In genomic region chr9:57522114-57522860, GRCm38 (mm10) we compare ENCODE assay signal across 10 mouse cellular contexts. TPM values are rescaled to one million over a fixed set of nuclear protein-coding genes. Genes with fewer than 3 reads are reported as not detected.
DNase-seq lines count a peak whose midpoint lies in the region; ATAC-seq and TF ChIP-seq lines count a peak whose summit lies in the region.
"Had no signal": no experiment of that assay in that cellular context is flagged by ENCODE, and none has a peak within 500 bp of the region (broad histone marks: within the 10 kb centered on the region; RNA-seq: fewer than 3 reads in every experiment).

No protein-coding gene starts in this region.

- no peaks in the 10 kb centered on the region for H3K36me3 ChIP-seq in heart, embryonic 12.5 days
- H3K36me3 ChIP-seq in ES-Bruce4 (ENCODE audit: control insufficient read depth, insufficient read depth, low read length, poor library complexity, severe bottlenecking) (peaks cover 5% of the 10 kb centered on the region), macrophage (ENCODE audit: inconsistent target) (no peaks in the 10 kb centered on the region)
- 0 out of 2 replicates have a peak, but pooled peaks cover 6% of the 10 kb centered on the region for H3K36me3 ChIP-seq in heart, postnatal 0 days (replicated peaks; ENCODE audit: control insufficient read depth, insufficient read depth, low read length)

- peak overlapping the region; percentile 92 for H3K4me3 ChIP-seq in heart, embryonic 12.5 days
- peak overlapping the region; percentile 96 for H3K4me3 ChIP-seq in ES-Bruce4 (ENCODE audit: low read depth, low read length)
- H3K4me3 ChIP-seq in heart, postnatal 0 days (ENCODE audit: low read depth, low read length): peak overlapping the region; percentile 100
- peak overlapping the region; percentile 68 for H3K4me3 ChIP-seq in macrophage (ENCODE audit: inconsistent target)

- TF ChIP-seq CTCF in ES-Bruce4 (IDR thresholded peaks at IDR 0.05; ENCODE audit: low read depth, low read length): no peak
- no peak for TF ChIP-seq CTCF in heart, postnatal 0 days (IDR thresholded peaks at IDR 0.05; ENCODE audit: low read depth)

- no peaks in the 10 kb centered on the region for H3K27me3 ChIP-seq in heart, embryonic 12.5 days (replicated peaks)
- no peaks in the 10 kb centered on the region for H3K27me3 ChIP-seq in ES-Bruce4 (ENCODE audit: control insufficient read depth, insufficient read depth, low read length, poor library complexity, severe bottlenecking)
- no peaks in the 10 kb centered on the region for H3K27me3 ChIP-seq in heart, postnatal 0 days (ENCODE audit: control insufficient read depth, insufficient read depth, low read length)
- H3K27me3 ChIP-seq: Patski had no signal

- TF ChIP-seq EP300 in ES-Bruce4 (IDR thresholded peaks at IDR 0.05; ENCODE audit: insufficient read depth, low read depth, low read length): no peak
- no peak for TF ChIP-seq EP300 in heart, postnatal 0 days (IDR thresholded peaks at IDR 0.05; ENCODE audit: low read depth)

- H3K9ac ChIP-seq in heart, embryonic 12.5 days: peak overlapping the region; percentile 97
- peak overlapping the region; percentile 86 for H3K9ac ChIP-seq in ES-Bruce4 (ENCODE audit: low read depth, poor library complexity, severe bottlenecking)
- peak overlapping the region; percentile 100 for H3K9ac ChIP-seq in heart, postnatal 0 days (replicated peaks; ENCODE audit: low read depth, low read length)

- peaks cover 33% of the 10 kb centered on the region for H3K4me1 ChIP-seq in heart, embryonic 12.5 days (replicated peaks)
- peaks cover 3% of the 10 kb centered on the region for H3K4me1 ChIP-seq in ES-Bruce4 (ENCODE audit: control insufficient read depth, insufficient read depth, low read length)
- H3K4me1 ChIP-seq in heart, postnatal 0 days (ENCODE audit: control insufficient read depth, insufficient read depth): peaks cover 38% of the 10 kb centered on the region; the same call in 1 of the 2 replicates

- peaks cover 60% of the 10 kb centered on the region for H3K79me2 ChIP-seq in macrophage (ENCODE audit: inconsistent target)

- no peaks in the 10 kb centered on the region for H3K9me3 ChIP-seq in heart, embryonic 12.5 days (replicated peaks)
- no peaks in the 10 kb centered on the region for H3K9me3 ChIP-seq in ES-Bruce4 (replicated peaks; ENCODE audit: control insufficient read depth, insufficient read depth, low read length, poor library complexity, severe bottlenecking)
- H3K9me3 ChIP-seq in heart, postnatal 0 days (replicated peaks; ENCODE audit: control insufficient read depth, low read length): no peaks in the 10 kb centered on the region

- H3K27ac ChIP-seq in heart, embryonic 12.5 days (ENCODE audit: poor library complexity, severe bottlenecking): peak overlapping the region; percentile 98
- peak overlapping the region; percentile 61 for H3K27ac ChIP-seq in ES-Bruce4 (ENCODE audit: insufficient read depth, low read length)
- peak overlapping the region; percentile 100 for H3K27ac ChIP-seq in heart, postnatal 0 days (ENCODE audit: low read depth)
- H3K27ac ChIP-seq in macrophage: peak overlapping the region; percentile 57

- DNase-seq in heart, postnatal 10 days: no peak
- no peak for DNase-seq in heart, postnatal 0 days (ENCODE audit: low spot score)
- no peak for DNase-seq in layer of hippocampus, adult 11-12 months (ENCODE audit: low spot score)
- no peak for DNase-seq in layer of hippocampus, adult 18-20 months (ENCODE audit: low spot score in 2 of 2)

- intact Hi-C loops in heart, postnatal 10 days (cut with DNase I): loop anchor here (5.0 to 10.0 kb wide), 2 partner anchors 135 to 243 kb away; partner anchors contain the start of gene Clk3

- peak overlapping the region; percentile 73 for H3K4me2 ChIP-seq in heart, embryonic 12.5 days
- H3K4me2 ChIP-seq in heart, postnatal 0 days (ENCODE audit: low read depth, low read length): peak overlapping the region; percentile 60

- TF ChIP-seq POLR2A in ES-Bruce4 (IDR thresholded peaks at IDR 0.05; ENCODE audit: insufficient read depth, low read length): no peak

- 29% methylated on average over 7 of the region's 7 CpGs for WGBS in heart, embryonic 12.5 days
- WGBS in heart, postnatal 0 days: 12% methylated on average over 7 of the region's 7 CpGs
- WGBS in macrophage (ENCODE audit: missing documents): 47% methylated on average over 7 of the region's 7 CpGs

- ATAC-seq in heart, embryonic 12.5 days (ENCODE audit: insufficient number of reproducible peaks, low FRiP score): no peak
- ATAC-seq in heart, postnatal 0 days (ENCODE audit: insufficient read depth, low read depth): no peak
- no peak for ATAC-seq in activated CD4-positive, CD25-positive, alpha-beta regulatory T cell, adult 4 months

RNA-seq across cellular contexts. Expression of gene Cox5a, which starts 1.2 kb away (rescaled TPM):
- 1,377 and 1,385 TPM in 2 replicates for polyA plus RNA-seq in heart, embryonic 12.5 days (2016; fragmentation: Nextera tagmentation; extraction: Ambion mirVana)
- total RNA-seq in heart, postnatal 10 days (2021): 1,000 to 10,000 TPM; 2,186 to 2,217 TPM
- polyA plus RNA-seq in ES-Bruce4 (2011; ENCODE audit: insufficient read depth, insufficient read length, low read depth, missing spikeins) (490 and 512 TPM in 2 replicates), macrophage (2018) (93.1 to 404 TPM (median 403 TPM) in 3 replicates)
- total RNA-seq in heart, postnatal 0 days (2014; rRNA removed; ENCODE audit: low replicate concordance): 1,146 and 1,154 TPM in 2 replicates
- polyA plus RNA-seq in heart, postnatal 0 days (2015; fragmentation: Nextera tagmentation; extraction: Ambion mirVana): 4,139 and 4,337 TPM in 2 replicates
- total RNA-seq in macrophage (2018; cell fraction: chromatin; rRNA removed): 100 to 1,000 TPM in 1 of 26 experiments, 10 to 100 TPM in 25; 39.5 to 113 (median 62.9) TPM
- total RNA-seq in macrophage (2018; cell fraction: cytosol; rRNA removed): 100 to 1,000 TPM; 214 to 682 (median 384) TPM
- total RNA-seq in macrophage (2018; cell fraction: nucleus; rRNA removed): 100 to 1,000 TPM in 14 of 26 experiments, 10 to 100 TPM in 12; 58.3 to 250 (median 112) TPM
- polyA plus RNA-seq in activated CD4-positive, CD25-positive, alpha-beta regulatory T cell, adult 4 months (2017; shearing (Covaris generic)): 100 to 1,000 TPM; 315 to 368 TPM
- total RNA-seq in layer of hippocampus, adult 18-20 months (2021): 100 to 1,000 TPM; 372 to 373 TPM

RNA-seq across cellular contexts. Expression of gene Fam219b, which starts 15.0 kb away (rescaled TPM):
- 12.8 TPM in 2 replicates for polyA plus RNA-seq in heart, embryonic 12.5 days (2016; fragmentation: Nextera tagmentation; extraction: Ambion mirVana)
- total RNA-seq in heart, postnatal 10 days (2021): 1 to 10 TPM; 8.0 to 9.1 TPM
- 9.0 and 11.8 TPM in 2 replicates for polyA plus RNA-seq in ES-Bruce4 (2011; ENCODE audit: insufficient read depth, insufficient read length, low read depth, missing spikeins)
- 4.5 and 9.2 TPM in 2 replicates for total RNA-seq in heart, postnatal 0 days (2014; rRNA removed; ENCODE audit: low replicate concordance)
- 8.0 and 8.8 TPM in 2 replicates for polyA plus RNA-seq in heart, postnatal 0 days (2015; fragmentation: Nextera tagmentation; extraction: Ambion mirVana)
- total RNA-seq in macrophage (2018; cell fraction: chromatin; rRNA removed): 10 to 100 TPM in 15 of 26 experiments, 1 to 10 TPM in 11; 3.6 to 67.2 (median 11.0) TPM
- total RNA-seq in macrophage (2018; cell fraction: cytosol; rRNA removed): 10 to 100 TPM in 17 of 26 experiments, 1 to 10 TPM in 9; 5.3 to 20.2 (median 14.4) TPM
- total RNA-seq in macrophage (2018; cell fraction: nucleus; rRNA removed): 10 to 100 TPM in 15 of 26 experiments, 1 to 10 TPM in 11; 3.8 to 42.8 (median 12.3) TPM
- polyA plus RNA-seq in macrophage (2018): 11.2 to 20.8 TPM (median 15.2 TPM) in 3 replicates
- polyA plus RNA-seq in activated CD4-positive, CD25-positive, alpha-beta regulatory T cell, adult 4 months (2017; shearing (Covaris generic)): 10 to 100 TPM; 21.7 to 33.7 TPM
- total RNA-seq in layer of hippocampus, adult 18-20 months (2021): 10 to 100 TPM; 16.5 to 24.3 TPM

RNA-seq across cellular contexts. Expression of gene Rpp25, which starts 18.5 kb away (rescaled TPM):
- 12.9 and 14.2 TPM in 2 replicates for polyA plus RNA-seq in heart, embryonic 12.5 days (2016; fragmentation: Nextera tagmentation; extraction: Ambion mirVana)
- 1 to 10 TPM; 3.4 to 5.7 TPM for total RNA-seq in heart, postnatal 10 days (2021)
- polyA plus RNA-seq in ES-Bruce4 (2011; ENCODE audit: insufficient read depth, insufficient read length, low read depth, missing spikeins) (14.3 and 17.6 TPM in 2 replicates), macrophage (2018) (0.10 to 0.36 TPM in 2 of 3 replicates, not detected in the other)
- total RNA-seq in heart, postnatal 0 days (2014; rRNA removed; ENCODE audit: low replicate concordance): 13.8 and 21.3 TPM in 2 replicates
- polyA plus RNA-seq in heart, postnatal 0 days (2015; fragmentation: Nextera tagmentation; extraction: Ambion mirVana): 11.3 and 15.0 TPM in 2 replicates
- under 1 TPM in 1 of 26 experiments, not detected in 25; 0.63 TPM for total RNA-seq in macrophage (2018; cell fraction: chromatin; rRNA removed)
- total RNA-seq in macrophage (2018; cell fraction: cytosol; rRNA removed): under 1 TPM in 10 of 26 experiments, not detected in 16; 0.07 to 0.35 (median 0.19) TPM
- under 1 TPM in 1 of 26 experiments, not detected in 25; 0.49 TPM for total RNA-seq in macrophage (2018; cell fraction: nucleus; rRNA removed)
- not detected for polyA plus RNA-seq in activated CD4-positive, CD25-positive, alpha-beta regulatory T cell, adult 4 months (2017; shearing (Covaris generic))
- total RNA-seq in layer of hippocampus, adult 18-20 months (2021): 10 to 100 TPM; 12.8 to 13.3 TPM
- total RNA-seq: hematopoietic stem cell, adult 5-6 weeks had no signal

RNA-seq across cellular contexts. Expression of gene Mpi, which starts 30.3 kb away (rescaled TPM):
- 75.6 and 82.6 TPM in 2 replicates for polyA plus RNA-seq in heart, embryonic 12.5 days (2016; fragmentation: Nextera tagmentation; extraction: Ambion mirVana)
- 100 to 1,000 TPM; 129 to 131 TPM for total RNA-seq in heart, postnatal 10 days (2021)
- polyA plus RNA-seq in ES-Bruce4 (2011; ENCODE audit: insufficient read depth, insufficient read length, low read depth, missing spikeins) (39.1 TPM in 2 replicates), macrophage (2018) (16.5 to 25.5 TPM (median 20.0 TPM) in 3 replicates)
- 130 TPM in 2 replicates for total RNA-seq in heart, postnatal 0 days (2014; rRNA removed; ENCODE audit: low replicate concordance)
- polyA plus RNA-seq in heart, postnatal 0 days (2015; fragmentation: Nextera tagmentation; extraction: Ambion mirVana): 97.7 and 99.1 TPM in 2 replicates
- total RNA-seq in macrophage (2018; cell fraction: chromatin; rRNA removed): 100 to 1,000 TPM in 1 of 26 experiments, 10 to 100 TPM in 20, 1 to 10 TPM in 5; 4.2 to 108 (median 38.6) TPM
- 10 to 100 TPM; 11.2 to 33.5 (median 18.7) TPM for total RNA-seq in macrophage (2018; cell fraction: cytosol; rRNA removed)
- 10 to 100 TPM in 24 of 26 experiments, 1 to 10 TPM in 2; 6.2 to 65.3 (median 32.2) TPM for total RNA-seq in macrophage (2018; cell fraction: nucleus; rRNA removed)
- 10 to 100 TPM in 1 of 2 experiments, 1 to 10 TPM in 1; 7.8 to 14.8 TPM for polyA plus RNA-seq in activated CD4-positive, CD25-positive, alpha-beta regulatory T cell, adult 4 months (2017; shearing (Covaris generic))
- 10 to 100 TPM; 68.8 to 70.9 TPM for total RNA-seq in layer of hippocampus, adult 18-20 months (2021)

RNA-seq across cellular contexts. Expression of gene Scamp2, which starts 38.5 kb away (rescaled TPM):
- polyA plus RNA-seq in heart, embryonic 12.5 days (2016; fragmentation: Nextera tagmentation; extraction: Ambion mirVana): 52.5 and 55.6 TPM in 2 replicates
- 10 to 100 TPM; 34.3 to 35.4 TPM for total RNA-seq in heart, postnatal 10 days (2021)
- polyA plus RNA-seq in ES-Bruce4 (2011; ENCODE audit: insufficient read depth, insufficient read length, low read depth, missing spikeins) (26.6 and 31.0 TPM in 2 replicates), macrophage (2018) (90.8 to 189 TPM (median 140 TPM) in 3 replicates)
- total RNA-seq in heart, postnatal 0 days (2014; rRNA removed; ENCODE audit: low replicate concordance): 42.1 and 91.7 TPM in 2 replicates
- 45.9 and 46.5 TPM in 2 replicates for polyA plus RNA-seq in heart, postnatal 0 days (2015; fragmentation: Nextera tagmentation; extraction: Ambion mirVana)
- 100 to 1,000 TPM in 12 of 26 experiments, 10 to 100 TPM in 14; 36.1 to 197 (median 92.2) TPM for total RNA-seq in macrophage (2018; cell fraction: chromatin; rRNA removed)
- total RNA-seq in macrophage (2018; cell fraction: cytosol; rRNA removed): 100 to 1,000 TPM; 134 to 249 (median 184) TPM
- 100 to 1,000 TPM in 23 of 26 experiments, 10 to 100 TPM in 3; 90.1 to 273 (median 166) TPM for total RNA-seq in macrophage (2018; cell fraction: nucleus; rRNA removed)
- polyA plus RNA-seq in activated CD4-positive, CD25-positive, alpha-beta regulatory T cell, adult 4 months (2017; shearing (Covaris generic)): 10 to 100 TPM; 68.7 to 92.7 TPM
- total RNA-seq in layer of hippocampus, adult 18-20 months (2021): 10 to 100 TPM; 24.2 to 24.9 TPM
